In genomic region chr13:112602607-112603006, GRCm38 (mm10) we compare ENCODE assay signal across 26 mouse cellular contexts. TPM values are rescaled to one million over a fixed set of nuclear protein-coding genes. Genes with fewer than 3 reads are reported as not detected.
DNase-seq lines count a peak whose midpoint lies in the region; ATAC-seq and TF ChIP-seq lines count a peak whose summit lies in the region.
"Had no signal": no experiment of that assay in that cellular context is flagged by ENCODE, and none has a peak within 500 bp of the region (broad histone marks: within the 10 kb centered on the region; RNA-seq: fewer than 3 reads in every experiment).

No protein-coding gene starts in this region.

- no peak for TF ChIP-seq CTCF in CH12.LX (conservative IDR thresholded peaks at IDR 0.05 in 1 of 2, IDR thresholded peaks at IDR 0.05 in 1 of 2; ENCODE audit: low read depth in 2 of 2, low read length in 2 of 2)

- H3K9ac ChIP-seq in CH12.LX (ENCODE audit: insufficient read depth, low read depth) = peak overlapping the region; percentile 19; the same call in 1 of the 2 replicates
- H3K9ac ChIP-seq in hindbrain, embryonic 16.5 days (ENCODE audit: low read depth, low read length) = no peak overlapping the region
- H3K9ac ChIP-seq: forebrain, embryonic 13.5 days; heart, embryonic 13.5 days; hindbrain, embryonic 12.5 days; hindbrain, embryonic 15.5 days had no signal

- no peaks in the 10 kb centered on the region for H3K9me3 ChIP-seq in CH12.LX (replicated peaks; ENCODE audit: low read length)
- no peaks in the 10 kb centered on the region for H3K9me3 ChIP-seq in hindbrain, embryonic 16.5 days (ENCODE audit: control insufficient read depth, low read length)
- H3K9me3 ChIP-seq: forebrain, embryonic 10.5 days; forebrain, embryonic 13.5 days; G1E; heart, embryonic 10.5 days; heart, embryonic 13.5 days; hindbrain, embryonic 12.5 days; hindbrain, embryonic 15.5 days had no signal

- no peak overlapping the region for H3K27ac ChIP-seq in CH12.LX (ENCODE audit: insufficient read depth, low read depth)
- H3K27ac ChIP-seq in hindbrain, embryonic 16.5 days (ENCODE audit: low read depth, low read length) = no peak overlapping the region
- H3K27ac ChIP-seq: forebrain, embryonic 10.5 days; forebrain, embryonic 13.5 days; heart, adult 2 months; heart, embryonic 10.5 days; heart, embryonic 13.5 days; hindbrain, embryonic 12.5 days; hindbrain, embryonic 15.5 days had no signal

- peak; percentile 89 for TF ChIP-seq EP300 in CH12.LX (IDR thresholded peaks at IDR 0.05; ENCODE audit: low read length)

- in situ Hi-C loops in CH12.LX (cut with MboI; ENCODE audit: low pct_ligation_motif_present, low pct_unique_long_range_greater_than_20kb, low sequenced_read_pairs) = loop anchor here (10.0 kb wide), 1 partner anchor 48 kb away; no protein-coding TSS in a partner anchor

- DNase-seq in CH12.LX (ENCODE audit: extremely low read depth) = peak; percentile 46
- no peak for DNase-seq in adrenal gland, adult 8-10 months
- no peak for DNase-seq in left cerebral cortex, postnatal 25 days (ENCODE audit: low spot score in 2 of 2)
- DNase-seq: adrenal gland, adult 2 months; adrenal gland, postnatal 25 days; cerebellum, adult 11-12 months; cerebellum, adult 8-10 months; cerebellum, postnatal 36 days; gastrocnemius, postnatal 10 days; heart, adult 2 months; kidney, adult 11 months had no signal

- peak; percentile 56 for ATAC-seq in granulocyte monocyte progenitor cell, adult 5-6 weeks (replicated peaks; ENCODE audit: poor library complexity, severe bottlenecking)
- ATAC-seq in megakaryocyte, adult 5-6 weeks (ENCODE audit: poor library complexity, severe bottlenecking) = peak; percentile 49; the same call in 1 of the 2 replicates
- ATAC-seq in hindbrain, embryonic 16.5 days = no peak
- ATAC-seq: forebrain, embryonic 13.5 days; forebrain, embryonic 16.5 days; Patski had no signal

- H3K4me1 ChIP-seq in CH12.LX (ENCODE audit: control insufficient read depth in 1 of 2, insufficient read depth in 2 of 2) = peaks cover 2 to 23% of the 10 kb centered on the region in 2 experiments; a peak in 2 of 4 replicates
- no peaks in the 10 kb centered on the region for H3K4me1 ChIP-seq in hindbrain, embryonic 16.5 days (ENCODE audit: control insufficient read depth, insufficient read depth, low read depth, low read length)
- H3K4me1 ChIP-seq: forebrain, embryonic 10.5 days; forebrain, embryonic 13.5 days; heart, embryonic 10.5 days; heart, embryonic 13.5 days; hindbrain, embryonic 12.5 days; hindbrain, embryonic 15.5 days had no signal

- peak overlapping the region; percentile 82; the same call in 1 of the 2 replicates for H3K4me2 ChIP-seq in CH12.LX (ENCODE audit: insufficient read depth, low read depth, poor library complexity, severe bottlenecking)
- H3K4me2 ChIP-seq in hindbrain, embryonic 16.5 days (ENCODE audit: low read length) = no peak overlapping the region
- H3K4me2 ChIP-seq: forebrain, embryonic 13.5 days; heart, embryonic 13.5 days; hindbrain, embryonic 12.5 days; hindbrain, embryonic 15.5 days had no signal

- H3K27me3 ChIP-seq in CH12.LX (replicated peaks) = no peaks in the 10 kb centered on the region
- no peaks in the 10 kb centered on the region for H3K27me3 ChIP-seq in hindbrain, embryonic 16.5 days (replicated peaks; ENCODE audit: control insufficient read depth, insufficient read depth, low read length)
- H3K27me3 ChIP-seq: forebrain, embryonic 13.5 days; heart, embryonic 13.5 days; hindbrain, embryonic 12.5 days; hindbrain, embryonic 15.5 days had no signal

- no peak for TF ChIP-seq POLR2A in CH12.LX (IDR thresholded peaks at IDR 0.05; ENCODE audit: low read depth, low read length)

- intact Hi-C loops in left cerebral cortex, postnatal 25 days (cut with DNase I) = no loop called here

- H3K36me3 ChIP-seq in CH12.LX (replicated peaks in 1 of 2; ENCODE audit: control insufficient read depth in 1 of 2, insufficient read depth in 1 of 2, low read length in 1 of 2) = no peaks in the 10 kb centered on the region
- no peaks in the 10 kb centered on the region for H3K36me3 ChIP-seq in hindbrain, embryonic 16.5 days (ENCODE audit: control insufficient read depth, insufficient read depth, low read length)
- H3K36me3 ChIP-seq: forebrain, embryonic 10.5 days; G1E; heart, embryonic 10.5 days; heart, embryonic 13.5 days; hindbrain, embryonic 12.5 days; hindbrain, embryonic 15.5 days had no signal

- TF ChIP-seq RAD21 in CH12.LX (IDR thresholded peaks at IDR 0.05; ENCODE audit: low read depth, low read length) = no peak

- H3K79me2 ChIP-seq in CH12.LX (replicated peaks; ENCODE audit: control insufficient read depth, extremely low read depth, insufficient read depth, poor library complexity, severe bottlenecking) = no peaks in the 10 kb centered on the region

- dilution Hi-C loops in CH12.LX (cut with MboI; ENCODE audit: extremely low pct_ligation_motif_present, extremely low pct_unique_long_range_greater_than_20kb, low sequenced_read_pairs) = no loop called here

- WGBS in hindbrain, embryonic 16.5 days = 89% methylated on average over 2 of the region's 2 CpGs

- no peak overlapping the region for H3K4me3 ChIP-seq in CH12.LX (replicated peaks in 1 of 3; ENCODE audit: low read depth in 2 of 3, low read length in 2 of 3, poor library complexity in 1 of 3)
- no peak overlapping the region for H3K4me3 ChIP-seq in hindbrain, embryonic 16.5 days (ENCODE audit: low read length)
- H3K4me3 ChIP-seq: forebrain, embryonic 10.5 days; forebrain, embryonic 13.5 days; heart, adult 2 months; heart, embryonic 10.5 days; heart, embryonic 13.5 days; hindbrain, embryonic 12.5 days; hindbrain, embryonic 15.5 days had no signal

TF ChIP-seq in CH12.LX, 34 proteins besides CTCF, POLR2A, EP300 and RAD21 (continues in another document):
- no peak for TF ChIP-seq HCFC1 (IDR thresholded peaks at IDR 0.05; ENCODE audit: low read depth, low read length)
- TF ChIP-seq KAT2A (IDR thresholded peaks at IDR 0.05; ENCODE audit: insufficient replicate concordance, low read length) = no peak
- TF ChIP-seq GABPA (IDR thresholded peaks at IDR 0.05; ENCODE audit: insufficient replicate concordance, low read depth, low read length) = no peak
- no peak for TF ChIP-seq PAX5 (IDR thresholded peaks at IDR 0.05; ENCODE audit: low read length)
- TF ChIP-seq UBTF (IDR thresholded peaks at IDR 0.05; ENCODE audit: low read depth, low read length) = no peak
- TF ChIP-seq JUN (IDR thresholded peaks at IDR 0.05; ENCODE audit: insufficient read depth, low read depth, low read length) = peak; percentile 61
- no peak for TF ChIP-seq CHD2 (IDR thresholded peaks at IDR 0.05; ENCODE audit: low read length)
- no peak for TF ChIP-seq USF1 (IDR thresholded peaks at IDR 0.05; ENCODE audit: low read depth, low read length)
- TF ChIP-seq SIN3A (IDR thresholded peaks at IDR 0.05; ENCODE audit: low read length) = peak; percentile 52; the same call in 1 of the 2 replicates
- no peak for TF ChIP-seq E2F4 (IDR thresholded peaks at IDR 0.05; ENCODE audit: insufficient replicate concordance, low read depth, low read length)
- TF ChIP-seq SMC3 (IDR thresholded peaks at IDR 0.05; ENCODE audit: low read depth, low read length) = no peak
- TF ChIP-seq MYC (IDR thresholded peaks at IDR 0.05; ENCODE audit: low read depth, low read length) = peak; percentile 75
- TF ChIP-seq MXI1 (IDR thresholded peaks at IDR 0.05; ENCODE audit: low read depth, low read length) = no peak
- TF ChIP-seq RCOR1 (conservative IDR thresholded peaks at IDR 0.05; ENCODE audit: low read depth, low read length) = peak; percentile 35; the same call in 1 of the 2 replicates
- no peak for TF ChIP-seq POLR2AphosphoS2 (IDR thresholded peaks at IDR 0.05; ENCODE audit: low read depth, low read length)
- no peak for TF ChIP-seq CHD1 (IDR thresholded peaks at IDR 0.05; ENCODE audit: low read depth, low read length)
- no peak for TF ChIP-seq USF2 (conservative IDR thresholded peaks at IDR 0.05; ENCODE audit: low read depth, low read length)
- TF ChIP-seq JUND (conservative IDR thresholded peaks at IDR 0.05; ENCODE audit: low read depth, low read length) = peak; percentile 78

RNA-seq across cellular contexts. Expression of gene Il31ra, which starts 8.4 kb away (rescaled TPM):
- total RNA-seq in CH12.LX (2012; rRNA removed) = not detected in 2 replicates
- not detected in 2 replicates for total RNA-seq in CH12.LX (2014; rRNA removed)
- polyA plus RNA-seq in CH12.LX (2012; ENCODE audit: insufficient read length, low read depth) = not detected in 2 replicates
- total RNA-seq in granulocyte monocyte progenitor cell, adult 5-6 weeks (2014; fragmentation: Nextera tagmentation) = 6.1 and 7.8 TPM in 2 replicates
- 4.6 and 5.5 TPM in 2 replicates for total RNA-seq in granulocyte monocyte progenitor cell, adult 5-6 weeks (2017)
- total RNA-seq in megakaryocyte, adult 5-6 weeks (2015) = 2.7 and 3.0 TPM in 2 replicates
- total RNA-seq in megakaryocyte, adult 5-6 weeks (2017) = 4.0 and 4.3 TPM in 2 replicates
- under 1 TPM; 0.10 to 0.26 (median 0.16) TPM for total RNA-seq in adrenal gland, adult 8-10 months (2022)
- 0.16 TPM in 1 of 2 replicates, not detected in the other for polyA plus RNA-seq in hindbrain, embryonic 16.5 days (2015; fragmentation: Nextera tagmentation; extraction: Ambion mirVana)
- total RNA-seq in left cerebral cortex, postnatal 25 days (2021) = under 1 TPM; 0.16 to 0.37 TPM
- total RNA-seq: gastrocnemius, adult 18-20 months; heart, adult 2 months; heart, postnatal 25 days had no signal
- polyA plus RNA-seq: embryonic facial prominence, embryonic 11.5 days; forebrain, embryonic 10.5 days; G1E; heart, adult 2 months; hindbrain, embryonic 12.5 days; Patski had no signal

RNA-seq across cellular contexts. Expression of gene Ddx4, which starts 49.7 kb away (rescaled TPM):
- total RNA-seq in CH12.LX (2012; rRNA removed) (0.04 and 0.08 TPM in 2 replicates), CH12.LX (2014; rRNA removed) (0.35 and 0.49 TPM in 2 replicates)
- 0.27 and 0.40 TPM in 2 replicates for polyA plus RNA-seq in CH12.LX (2012; ENCODE audit: insufficient read length, low read depth)
- total RNA-seq in granulocyte monocyte progenitor cell, adult 5-6 weeks (2014; fragmentation: Nextera tagmentation) = not detected in 2 replicates
- not detected in 2 replicates for total RNA-seq in granulocyte monocyte progenitor cell, adult 5-6 weeks (2017)
- 0.39 TPM in 1 of 2 replicates, not detected in the other for total RNA-seq in megakaryocyte, adult 5-6 weeks (2015)
- total RNA-seq in megakaryocyte, adult 5-6 weeks (2017) = 0.29 TPM in 1 of 2 replicates, not detected in the other
- under 1 TPM; 0.27 to 0.96 (median 0.53) TPM for total RNA-seq in adrenal gland, adult 8-10 months (2022)
- polyA plus RNA-seq in hindbrain, embryonic 16.5 days (2015; fragmentation: Nextera tagmentation; extraction: Ambion mirVana) = 0.84 and 1.4 TPM in 2 replicates
- total RNA-seq in left cerebral cortex, postnatal 25 days (2021) = 1 to 10 TPM; 1.1 to 1.3 TPM
- total RNA-seq: gastrocnemius, adult 18-20 months; heart, postnatal 25 days had no signal
- polyA plus RNA-seq: G1E, Patski had no signal

RNA-seq across cellular contexts. Expression of gene Slc38a9, which starts 57.9 kb away (rescaled TPM):
- 8.6 and 10.0 TPM in 2 replicates for total RNA-seq in CH12.LX (2012; rRNA removed)
- 7.8 and 8.4 TPM in 2 replicates for total RNA-seq in CH12.LX (2014; rRNA removed)
- 9.6 and 10.4 TPM in 2 replicates for polyA plus RNA-seq in CH12.LX (2012; ENCODE audit: insufficient read length, low read depth)
- 23.7 and 26.2 TPM in 2 replicates for total RNA-seq in granulocyte monocyte progenitor cell, adult 5-6 weeks (2014; fragmentation: Nextera tagmentation)
- 10.2 and 15.9 TPM in 2 replicates for total RNA-seq in granulocyte monocyte progenitor cell, adult 5-6 weeks (2017)
- 26.5 and 29.0 TPM in 2 replicates for total RNA-seq in megakaryocyte, adult 5-6 weeks (2015)
- 18.0 and 24.0 TPM in 2 replicates for total RNA-seq in megakaryocyte, adult 5-6 weeks (2017)
- 10 to 100 TPM; 27.8 to 39.4 (median 36.0) TPM for total RNA-seq in adrenal gland, adult 8-10 months (2022)
- polyA plus RNA-seq in hindbrain, embryonic 16.5 days (2015; fragmentation: Nextera tagmentation; extraction: Ambion mirVana) = 22.6 and 24.4 TPM in 2 replicates
- 10 to 100 TPM; 18.9 to 25.8 TPM for total RNA-seq in left cerebral cortex, postnatal 25 days (2021)
